Mouse (Mus musculus) hindbrain, embryonic 16.5 days (tissue): ENCODE data around the gene Atxn1. TPM values are rescaled to one million over a fixed set of nuclear protein-coding genes. Genes with fewer than 3 reads are reported as not detected.

Experiments
- ATAC-seq: fragments of 200-750 bp; cut with Nextera tagmentation; 2 replicates; pipeline ENCODE4 v1.8.0; 2017; ENCODE audit warnings: moderate TSS enrichment, moderate library complexity
- H3K27ac ChIP-seq: fragments of 300-500 bp; sonication (generic); 2 replicates; pipeline ENCODE4 v1.5.1; 2014; ENCODE audit warnings: low read depth, mild to moderate bottlenecking, control low read depth, low read length, moderate library complexity
- H3K27me3 ChIP-seq: fragments of 300-500 bp; sonication (generic); replicated peaks from 2 replicates; pipeline ENCODE4 v1.6.1; 2014; ENCODE audit warnings: low read length; ENCODE audit not compliant: control insufficient read depth, insufficient read depth
- H3K36me3 ChIP-seq: fragments of 300-500 bp; sonication (generic); 2 replicates; pipeline ENCODE4 v1.6.1; 2014; ENCODE audit warnings: mild to moderate bottlenecking, low read length, moderate library complexity, mixed read lengths; ENCODE audit not compliant: control insufficient read depth, insufficient read depth
- H3K4me1 ChIP-seq: fragments of 300-500 bp; sonication (generic); 2 replicates; pipeline ENCODE4 v1.6.1; 2014; ENCODE audit warnings: low read depth, low read length; ENCODE audit not compliant: control insufficient read depth, insufficient read depth
- H3K4me2 ChIP-seq: fragments of 300-500 bp; sonication (generic); 2 replicates; pipeline ENCODE4 v1.6.1; 2014; ENCODE audit warnings: mild to moderate bottlenecking, low read length, control low read depth, moderate library complexity
- H3K4me3 ChIP-seq: fragments of 300-500 bp; sonication (generic); 2 replicates; pipeline ENCODE4 v1.5.1; 2014; ENCODE audit warnings: mild to moderate bottlenecking, low read length, control low read depth, moderate library complexity
- H3K9ac ChIP-seq: fragments of 300-500 bp; sonication (generic); 2 replicates; pipeline ENCODE4 v1.6.1; 2014; ENCODE audit warnings: low read depth, mild to moderate bottlenecking, control low read depth, low read length, moderate library complexity
- H3K9me3 ChIP-seq: fragments of 300-500 bp; sonication (generic); 2 replicates; pipeline ENCODE4 v1.6.1; 2014; ENCODE audit warnings: mild to moderate bottlenecking, low read length, moderate library complexity; ENCODE audit not compliant: control insufficient read depth
- WGBS: fragments of 180-500 bp; shearing (Covaris S2); extraction: QIAGEN DNeasy Blood & Tissue Kit; methylation state at CpG from one replicate; pipeline ENCODE4 v1.1.7; 2014; 5-methylcytosine and 5-hydroxymethylcytosine counted together
- polyA plus RNA-seq: library from polyadenylated mRNA; unstranded; fragments of >200 nt; fragmentation: Nextera tagmentation; extraction: Ambion mirVana; gene quantifications from 2 replicates; pipeline ENCODE4 v1.2.1, GENCODE M21; 2015

The Atxn1 gene
- polyA plus RNA-seq, 1 experiment from 2014 or later: 8.3 TPM

GRCm38 (mm10) chr13:45802620-45803410, 162.0 kb downstream of the Atxn1 start:
- Histone ChIP-seq H3K4me3 (no peak overlapping the region), H3K4me1 (peaks cover 8% of the 10 kb centered on the region), H3K9ac (no peak overlapping the region), H3K36me3 (no peaks in the 10 kb centered on the region), H3K27me3 (no peaks in the 10 kb centered on the region), H3K9me3 (no peaks in the 10 kb centered on the region), H3K4me2 (no peak overlapping the region), H3K27ac (no peak overlapping the region)
- ATAC-seq: no peak
- 91% methylated on average over 15 of the region's 15 CpGs for WGBS

- H3K27ac ChIP-seq: no peak overlapping the region
- no peak overlapping the region for H3K4me2 ChIP-seq
- no peaks in the 10 kb centered on the region for H3K9me3 ChIP-seq
- H3K36me3 ChIP-seq: no peaks in the 10 kb centered on the region; the same call in 1 of the 2 replicates
- H3K4me1 ChIP-seq: no peaks in the 10 kb centered on the region
- no peaks in the 10 kb centered on the region for H3K27me3 ChIP-seq
- 93% methylated on average over 4 of the region's 4 CpGs for WGBS
- no peak for ATAC-seq
- no peak overlapping the region for H3K4me3 ChIP-seq
- H3K9ac ChIP-seq: no peak overlapping the region
Measured at GRCm38 (mm10) chr13:45798248-45798647, 166.6 kb downstream of the Atxn1 start.

GRCm38 (mm10) chr13:45797696-45798095, 167.1 kb downstream of the Atxn1 start:
- no peak overlapping the region for H3K4me3 ChIP-seq
- no peak overlapping the region for H3K4me2 ChIP-seq
- H3K27ac ChIP-seq: no peak overlapping the region
- H3K9ac ChIP-seq: no peak overlapping the region
- 88% methylated on average over 6 of the region's 6 CpGs for WGBS
- H3K9me3 ChIP-seq: no peaks in the 10 kb centered on the region
- no peak for ATAC-seq
- no peaks in the 10 kb centered on the region for H3K27me3 ChIP-seq
- H3K4me1 ChIP-seq: no peaks in the 10 kb centered on the region
- no peaks in the 10 kb centered on the region; the same call in 1 of the 2 replicates for H3K36me3 ChIP-seq

GRCm38 (mm10) chr13:45796286-45796685, 168.5 kb downstream of the Atxn1 start:
- Histone ChIP-seq H3K9me3 (no peaks in the 10 kb centered on the region), H3K4me3 (no peak overlapping the region), H3K27ac (no peak overlapping the region), H3K4me1 (no peaks in the 10 kb centered on the region), H3K36me3 (no peaks in the 10 kb centered on the region; the same call in 1 of the 2 replicates), H3K4me2 (no peak overlapping the region), H3K27me3 (no peaks in the 10 kb centered on the region), H3K9ac (no peak overlapping the region)
- WGBS: 84% methylated on average over 6 of the region's 6 CpGs
- ATAC-seq: no peak

- no peaks in the 10 kb centered on the region; the same call in 1 of the 2 replicates for H3K36me3 ChIP-seq
- WGBS: 72% methylated on average over 3 of the region's 3 CpGs
- H3K9ac ChIP-seq: no peak overlapping the region
- H3K4me2 ChIP-seq: no peak overlapping the region
- no peaks in the 10 kb centered on the region for H3K4me1 ChIP-seq
- H3K9me3 ChIP-seq: no peaks in the 10 kb centered on the region
- H3K4me3 ChIP-seq: no peak overlapping the region
- ATAC-seq: no peak
- no peaks in the 10 kb centered on the region for H3K27me3 ChIP-seq
- H3K27ac ChIP-seq: no peak overlapping the region
Measured at GRCm38 (mm10) chr13:45793796-45794195, 171.0 kb downstream of the Atxn1 start.

- H3K36me3 ChIP-seq: no peaks in the 10 kb centered on the region
- no peak overlapping the region for H3K4me2 ChIP-seq
- WGBS: 87% methylated on average over 7 of the region's 7 CpGs
- no peaks in the 10 kb centered on the region for H3K4me1 ChIP-seq
- H3K4me3 ChIP-seq: no peak overlapping the region
- no peak overlapping the region for H3K9ac ChIP-seq
- H3K27ac ChIP-seq: no peak overlapping the region
- no peak for ATAC-seq
- no peaks in the 10 kb centered on the region for H3K27me3 ChIP-seq
- H3K9me3 ChIP-seq: no peaks in the 10 kb centered on the region
Measured at GRCm38 (mm10) chr13:45786409-45786808, 178.4 kb downstream of the Atxn1 start.

- 68% methylated on average over 10 of the region's 10 CpGs for WGBS
- H3K27me3 ChIP-seq: no peaks in the 10 kb centered on the region
- no peak overlapping the region for H3K4me2 ChIP-seq
- H3K9me3 ChIP-seq: 0 out of 2 replicates have a peak, but pooled peaks cover 2% of the 10 kb centered on the region
- no peak overlapping the region for H3K4me3 ChIP-seq
- no peak overlapping the region for H3K27ac ChIP-seq
- H3K4me1 ChIP-seq: no peaks in the 10 kb centered on the region
- ATAC-seq: no peak
- H3K9ac ChIP-seq: no peak overlapping the region
- H3K36me3 ChIP-seq: no peaks in the 10 kb centered on the region
Measured at GRCm38 (mm10) chr13:45783681-45784080, 181.1 kb downstream of the Atxn1 start.

- no peak overlapping the region for H3K27ac ChIP-seq
- no peak overlapping the region for H3K4me2 ChIP-seq
- no peak for ATAC-seq
- H3K9me3 ChIP-seq: 0 out of 2 replicates have a peak, but pooled peaks cover 3% of the 10 kb centered on the region
- WGBS: 92% methylated on average over 5 of the region's 5 CpGs
- no peaks in the 10 kb centered on the region for H3K27me3 ChIP-seq
- no peak overlapping the region for H3K9ac ChIP-seq
- H3K36me3 ChIP-seq: no peaks in the 10 kb centered on the region
- H3K4me3 ChIP-seq: no peak overlapping the region
- peaks cover 1% of the 10 kb centered on the region; the same call in 1 of the 2 replicates for H3K4me1 ChIP-seq
Measured at GRCm38 (mm10) chr13:45778750-45779149, 186.1 kb downstream of the Atxn1 start.

- Histone ChIP-seq H3K4me3 (no peak overlapping the region), H3K4me2 (no peak overlapping the region), H3K9ac (no peak overlapping the region), H3K27ac (no peak overlapping the region), H3K36me3 (no peaks in the 10 kb centered on the region), H3K9me3 (0 out of 2 replicates have a peak, but pooled peaks cover 3% of the 10 kb centered on the region), H3K27me3 (no peaks in the 10 kb centered on the region), H3K4me1 (peaks cover 7% of the 10 kb centered on the region; the same call in 1 of the 2 replicates)
- ATAC-seq: no peak
- WGBS: 38% methylated on average over 9 of the region's 9 CpGs
Measured at GRCm38 (mm10) chr13:45778171-45778570, 186.6 kb downstream of the Atxn1 start.
